Mouse (Mus musculus): ENCODE measurements at regions not wholly inside any gene's neighbourhood (a gene's known extent, or its start where the extent isn't known, plus 50 kb on each side); places are given as distances from the start of the nearest gene placed in this dataset.

GRCm38 (mm10) chr15:62325451-62326290 is 1402.9 kb upstream of the A1bg start:
- no peak for DNase-seq

- DNase-seq: no peak
Measured at GRCm38 (mm10) chr15:62320966-62321365, 1398.2 kb upstream of the A1bg start.

GRCm38 (mm10) chr15:62314449-62314848 is 1391.6 kb upstream of the A1bg start:
- DNase-seq: no peak

GRCm38 (mm10) chr15:62302233-62302632 is 1379.4 kb upstream of the A1bg start:
- DNase-seq: no peak

- DNase-seq: no peak
Measured at GRCm38 (mm10) chr15:62301567-62301966, 1378.8 kb upstream of the A1bg start.

GRCm38 (mm10) chr15:62297138-62297537 is 1374.3 kb upstream of the A1bg start:
- no peak for DNase-seq

GRCm38 (mm10) chr15:62295233-62295927 is 1372.6 kb upstream of the A1bg start:
- DNase-seq: peak; percentile 37

GRCm38 (mm10) chr15:62294786-62295185 is 1372.0 kb upstream of the A1bg start:
- DNase-seq: no peak

- DNase-seq: no peak
Measured at GRCm38 (mm10) chr15:62292876-62293275, 1370.1 kb upstream of the A1bg start.

GRCm38 (mm10) chr15:62290687-62291086 is 1367.9 kb upstream of the A1bg start:
- DNase-seq: no peak

GRCm38 (mm10) chr15:62286666-62287655 is 1364.1 kb upstream of the A1bg start:
- DNase-seq: no peak

- DNase-seq: no peak
Measured at GRCm38 (mm10) chr15:62284606-62285531, 1362.1 kb upstream of the A1bg start.

GRCm38 (mm10) chr15:62283661-62284429 is 1361.0 kb upstream of the A1bg start:
- DNase-seq: no peak

GRCm38 (mm10) chr15:62282646-62283045 is 1359.8 kb upstream of the A1bg start:
- no peak for DNase-seq

GRCm38 (mm10) chr15:62282116-62282515 is 1359.3 kb upstream of the A1bg start:
- DNase-seq: no peak

- no peak for DNase-seq
Measured at GRCm38 (mm10) chr15:62279526-62279925, 1356.7 kb upstream of the A1bg start.

GRCm38 (mm10) chr15:62274818-62275217 is 1352.0 kb upstream of the A1bg start:
- no peak for DNase-seq

- DNase-seq: no peak
Measured at GRCm38 (mm10) chr15:62273855-62274488, 1351.2 kb upstream of the A1bg start.

GRCm38 (mm10) chr15:62272755-62273154 is 1349.9 kb upstream of the A1bg start:
- no peak for DNase-seq

GRCm38 (mm10) chr15:62271428-62271827 is 1348.6 kb upstream of the A1bg start:
- DNase-seq: no peak

- DNase-seq: no peak
Measured at GRCm38 (mm10) chr15:62268189-62268588, 1345.4 kb upstream of the A1bg start.

All from cerebellum, adult 9-11 months (tissue).